Mouse (Mus musculus) testis, postnatal 14 days (tissue): Measurements from ENCODE around the gene Bcl7c.
"Not testable (repeated sequence)": the region's sequence is repeated elsewhere in the genome, so short reads cannot be mapped to it uniquely, and the experiment has no call there.

Experiments used
- DNase-seq: peaks from one replicate; pipeline ENCODE4 v3.0.0; 2021; ENCODE audit warnings: low spot score

The Bcl7c gene

DNA sequence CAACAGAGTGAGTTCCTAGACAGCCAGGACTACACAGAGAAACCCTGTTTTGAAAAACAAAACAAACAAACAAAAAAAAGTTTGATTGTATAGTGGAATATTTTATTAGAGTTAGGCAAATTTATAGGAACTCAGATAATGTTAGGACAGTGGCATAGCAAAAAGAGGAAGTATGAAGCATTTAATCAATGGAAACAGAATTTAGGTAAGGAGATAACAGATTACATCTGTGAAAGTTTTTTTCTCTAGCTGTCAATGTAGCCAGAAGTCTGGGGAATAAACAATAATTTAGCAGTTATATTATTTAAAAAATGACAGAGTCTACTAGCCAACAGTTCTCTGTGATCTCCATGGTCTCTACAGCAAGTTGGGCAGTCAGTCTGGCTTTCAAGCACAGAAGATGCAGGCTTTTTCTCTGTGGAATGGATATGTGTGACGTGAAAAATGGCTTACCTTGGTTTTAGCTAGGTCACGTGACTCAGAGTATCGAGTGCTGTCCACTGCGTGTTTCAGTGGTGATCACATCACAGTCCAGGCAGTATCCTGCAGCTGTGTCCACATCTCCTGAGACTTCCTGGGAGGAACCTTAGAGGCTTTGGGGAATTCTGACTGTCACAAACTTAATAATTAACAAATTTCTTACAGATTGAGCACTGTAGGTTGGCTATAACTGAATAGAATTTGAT is 60.1 kb downstream of the Bcl7c start:
- no peak for DNase-seq

DNA sequence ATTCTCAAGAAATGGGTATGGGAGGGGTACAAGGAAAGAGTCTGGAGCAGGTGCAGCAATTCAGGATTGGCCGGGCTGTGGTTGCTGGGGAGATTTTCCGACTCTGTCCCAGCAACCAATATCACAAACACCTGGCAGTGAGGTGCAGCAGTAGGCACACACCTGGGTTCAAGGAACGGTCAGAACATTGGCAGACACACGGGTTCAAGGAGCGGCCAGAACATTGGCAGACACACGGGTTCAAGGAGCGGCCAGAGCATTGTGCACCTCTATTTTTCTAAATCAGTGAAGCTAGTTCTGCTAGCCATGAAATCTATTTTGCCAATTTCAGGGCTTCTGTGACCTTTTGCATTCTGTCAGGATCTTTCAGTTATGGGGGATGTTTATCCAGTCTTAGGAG is 61.2 kb downstream of the Bcl7c start:
- not testable (repeated sequence) for DNase-seq

DNA sequence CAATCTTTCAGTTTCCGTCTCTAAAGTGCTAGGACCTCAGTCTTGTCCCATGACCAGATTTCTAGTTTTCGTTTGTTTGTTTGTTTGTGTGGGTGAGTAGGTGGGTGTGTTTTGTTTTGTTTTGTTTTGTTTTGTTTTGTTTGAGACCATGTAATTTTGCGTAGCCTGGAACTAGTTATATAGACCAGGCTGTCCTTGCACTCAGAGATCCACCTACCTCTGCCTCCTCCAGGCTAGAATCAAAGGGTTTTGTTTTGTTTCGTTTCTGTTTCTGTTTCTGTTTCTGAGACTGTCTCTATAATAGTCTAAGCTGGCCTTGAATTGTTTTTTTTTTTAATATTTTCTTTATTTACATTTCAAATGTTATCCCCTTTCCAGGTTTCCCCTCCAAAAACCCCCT is 62.4 kb downstream of the Bcl7c start:
- no peak for DNase-seq

DNA sequence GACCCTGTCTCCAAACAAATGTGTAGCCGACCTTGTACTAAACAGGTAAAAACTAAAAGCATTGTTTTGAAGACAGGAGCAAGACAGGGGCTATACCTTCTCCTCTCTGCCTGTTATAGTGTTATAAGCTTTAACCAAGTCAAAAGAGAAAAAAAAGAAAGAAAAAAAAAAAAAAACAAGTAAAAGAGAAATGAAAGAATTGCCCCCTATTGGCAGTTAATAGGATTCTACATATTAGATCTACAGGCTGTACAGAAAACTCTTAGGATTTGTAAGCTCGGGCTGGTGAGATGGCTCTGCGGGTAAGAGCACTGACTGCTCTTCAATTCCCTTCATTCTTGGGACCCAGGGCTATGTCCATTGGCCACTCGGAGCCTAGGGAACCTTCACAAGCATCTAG is 66.5 kb downstream of the Bcl7c start:
- no peak for DNase-seq

DNA sequence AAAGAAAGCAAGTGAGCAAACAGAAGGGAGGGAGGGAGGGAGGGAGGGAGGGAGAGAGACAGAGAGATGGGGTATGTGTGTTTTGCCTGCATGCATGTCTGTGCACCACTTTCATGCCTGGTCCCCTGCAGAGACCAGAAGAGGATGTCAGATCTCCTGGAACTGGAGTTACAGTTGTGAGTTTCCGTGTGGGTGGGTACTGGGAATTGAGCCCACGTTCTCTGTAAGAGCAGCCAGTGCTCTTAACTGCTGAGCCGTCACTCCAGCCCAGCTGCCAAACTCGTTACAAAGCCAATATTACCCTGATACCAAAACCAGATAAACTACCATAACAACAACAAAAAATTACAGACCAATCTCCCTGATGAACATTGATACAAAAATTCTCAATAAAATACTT is 67.5 kb downstream of the Bcl7c start:
- no peak for DNase-seq

DNA sequence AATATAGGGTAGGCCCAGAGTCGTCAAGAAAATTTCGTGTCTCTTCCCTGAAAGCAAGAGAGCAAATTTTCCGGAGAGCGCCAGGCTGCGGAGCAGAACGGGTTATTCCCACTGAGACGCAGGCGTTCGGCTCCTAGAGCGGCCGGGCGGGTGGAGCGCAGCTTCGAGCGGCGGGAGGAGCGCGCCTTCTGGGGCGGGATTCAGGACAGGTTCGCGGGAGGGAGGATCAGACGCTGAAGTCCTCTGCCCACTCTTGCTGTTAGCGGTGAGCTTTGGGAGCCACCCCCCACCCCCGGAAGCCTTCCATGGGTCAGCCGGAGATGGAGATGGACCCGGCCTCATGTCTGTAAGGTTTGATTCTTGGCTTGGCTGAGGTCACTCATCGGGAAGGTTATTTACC is 71.8 kb downstream of the Bcl7c start:
- peak; percentile 81 for DNase-seq

DNA sequence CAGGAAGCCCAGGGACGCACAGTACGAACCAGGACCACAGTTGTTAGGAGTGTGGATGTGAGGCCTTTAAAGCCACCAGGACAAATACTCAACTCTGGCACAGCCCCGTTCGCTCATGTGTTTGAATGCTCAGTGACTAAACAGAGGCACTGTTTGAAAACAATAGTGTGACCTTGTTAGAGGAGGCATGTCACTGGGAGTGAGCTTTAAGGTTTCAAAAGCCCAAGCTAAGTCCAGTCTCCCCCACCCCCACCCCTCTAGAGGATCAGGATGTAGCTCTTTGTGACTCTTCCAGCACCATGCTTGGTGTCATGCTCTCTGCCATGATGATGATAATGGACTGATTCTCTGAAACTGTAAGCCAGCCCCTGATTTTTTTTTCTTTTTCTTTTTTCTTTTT is 77.3 kb downstream of the Bcl7c start:
- no peak for DNase-seq

DNA sequence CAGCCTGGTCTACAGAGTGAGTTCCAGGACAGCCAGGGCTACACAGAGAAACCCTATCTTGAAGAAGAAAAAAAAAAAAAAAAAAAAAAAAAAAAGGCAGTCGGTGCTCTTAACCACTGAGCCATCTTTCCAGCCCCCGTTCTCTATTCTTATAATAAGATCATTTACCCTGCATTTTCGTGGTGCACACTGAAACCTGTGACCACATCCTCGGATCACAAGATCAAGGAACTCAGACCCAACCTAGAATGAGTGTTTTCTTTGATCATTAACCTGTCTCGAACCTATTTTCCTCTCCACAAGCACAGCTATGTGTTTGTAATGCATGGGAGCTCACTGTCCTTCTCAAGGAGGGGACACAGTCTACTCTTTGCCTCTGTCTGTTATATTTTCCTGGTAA is 80.1 kb downstream of the Bcl7c start:
- DNase-seq = no peak

DNA sequence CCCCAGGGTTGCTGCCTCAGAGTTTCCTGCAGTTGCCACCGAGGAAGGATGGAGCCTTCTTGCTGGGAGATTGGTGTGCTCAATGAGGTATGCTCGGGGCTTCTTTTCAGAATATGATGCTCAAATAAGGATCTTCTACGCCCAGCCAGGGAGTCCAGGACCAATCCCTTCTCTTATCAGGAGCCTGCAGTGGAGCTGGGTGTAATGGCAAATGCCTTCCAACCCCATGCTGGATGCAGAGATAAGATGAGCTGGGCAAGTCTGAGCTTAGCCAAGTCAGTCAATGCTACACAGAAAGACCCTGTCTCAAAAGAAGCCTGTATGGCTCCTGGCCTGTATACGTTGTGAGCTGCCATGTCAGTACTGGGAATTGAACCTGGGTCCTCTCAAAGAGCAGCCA is 82.3 kb downstream of the Bcl7c start:
- no peak for DNase-seq

DNA sequence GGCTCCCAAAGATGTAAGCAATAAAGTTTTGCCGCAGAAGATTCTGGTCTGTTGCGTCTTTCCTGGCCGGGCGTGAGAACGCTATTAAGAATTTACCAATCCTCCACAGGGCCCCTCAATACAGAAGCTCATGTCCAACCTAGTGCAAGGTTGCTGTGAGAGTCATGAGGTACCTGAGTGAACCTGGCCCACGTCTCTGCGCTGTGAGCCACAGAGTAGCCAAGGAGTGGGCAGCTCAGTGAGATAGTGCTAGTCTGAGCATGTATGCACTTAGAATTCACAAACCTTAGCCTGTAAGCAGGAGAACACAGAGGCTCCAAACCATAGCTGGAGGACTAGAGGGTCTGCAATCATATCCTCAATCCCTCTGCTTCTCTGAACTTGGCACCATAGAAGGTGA is 82.7 kb downstream of the Bcl7c start:
- no peak for DNase-seq

DNA sequence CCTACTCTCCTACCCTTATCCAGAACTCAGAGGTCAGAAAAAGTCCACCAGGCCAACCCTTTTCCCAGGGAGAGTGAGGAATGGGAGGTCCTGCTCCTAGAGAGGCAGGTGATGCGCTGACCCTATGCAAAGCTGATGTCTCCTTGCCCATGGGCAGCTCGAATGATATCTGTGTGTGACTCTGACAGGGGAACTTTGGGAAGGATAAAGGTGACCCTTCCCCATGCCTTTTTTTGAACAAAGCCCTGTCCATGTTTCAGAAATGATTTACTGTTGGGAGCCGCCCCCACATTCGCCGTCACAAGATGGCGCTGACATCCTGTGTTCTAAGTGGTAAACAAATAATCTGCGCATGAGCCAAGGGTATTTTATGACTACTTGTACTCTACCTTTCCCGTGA is 90.3 kb downstream of the Bcl7c start:
- not testable (repeated sequence) for DNase-seq

DNA sequence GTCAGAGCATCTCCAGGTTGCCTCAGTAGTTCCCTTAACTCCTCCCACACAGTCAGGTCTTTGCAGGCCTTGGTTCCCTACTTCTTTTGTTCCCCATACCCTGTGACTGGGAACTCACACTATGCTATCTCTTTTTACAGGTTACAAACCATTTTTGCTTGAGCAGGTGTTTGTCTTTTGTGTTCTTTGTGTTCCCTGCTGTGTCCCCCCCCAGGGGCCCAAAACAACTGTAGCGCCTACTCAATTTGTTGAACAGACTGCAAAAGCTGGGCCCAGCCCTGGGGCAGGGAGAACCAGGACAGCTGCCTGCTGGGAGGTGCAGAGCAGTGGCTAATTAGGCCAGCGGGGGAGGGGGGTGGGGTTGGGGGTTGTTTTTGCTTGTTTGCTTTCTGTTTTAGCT is 90.8 kb downstream of the Bcl7c start:
- no peak for DNase-seq

DNA sequence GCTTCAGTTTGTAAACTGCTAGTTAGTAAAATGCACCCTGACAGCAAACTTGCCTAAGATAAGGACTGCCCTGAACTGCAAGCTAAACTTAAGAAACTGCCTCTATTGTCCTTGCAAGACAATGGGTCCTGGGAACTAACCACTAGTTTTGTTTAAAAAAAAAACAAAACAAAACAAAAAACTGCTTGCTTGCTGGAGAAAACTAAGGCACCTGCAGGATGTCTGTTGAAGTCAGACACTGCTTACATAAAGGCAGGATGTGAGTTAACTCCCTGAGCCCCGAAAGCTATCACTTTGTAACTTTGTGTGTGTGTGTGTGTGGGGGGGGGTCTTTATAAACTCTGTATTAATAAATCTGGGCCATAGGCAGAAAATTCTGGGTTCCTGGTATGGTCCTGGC is 91.9 kb downstream of the Bcl7c start:
- no peak for DNase-seq

DNA sequence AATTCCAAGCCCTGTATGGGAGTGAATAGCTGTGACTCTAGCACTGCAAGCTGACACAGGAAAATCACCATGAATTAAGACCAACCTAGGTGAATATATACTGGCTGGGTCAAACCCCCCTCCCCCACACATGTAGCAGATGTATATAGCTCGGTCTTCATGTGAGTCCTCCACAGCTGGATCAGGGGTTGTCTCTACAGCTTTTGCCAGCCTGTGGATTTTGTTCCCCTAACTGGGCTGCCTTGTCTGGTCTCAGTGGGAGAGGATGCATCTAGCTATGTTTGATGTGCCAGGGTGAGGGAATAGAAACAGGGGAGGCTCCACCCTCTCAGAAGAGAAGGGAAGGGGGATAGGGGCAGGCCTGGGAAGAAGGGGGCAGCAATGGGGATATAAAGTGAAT is 92.4 kb downstream of the Bcl7c start:
- no peak for DNase-seq

DNA sequence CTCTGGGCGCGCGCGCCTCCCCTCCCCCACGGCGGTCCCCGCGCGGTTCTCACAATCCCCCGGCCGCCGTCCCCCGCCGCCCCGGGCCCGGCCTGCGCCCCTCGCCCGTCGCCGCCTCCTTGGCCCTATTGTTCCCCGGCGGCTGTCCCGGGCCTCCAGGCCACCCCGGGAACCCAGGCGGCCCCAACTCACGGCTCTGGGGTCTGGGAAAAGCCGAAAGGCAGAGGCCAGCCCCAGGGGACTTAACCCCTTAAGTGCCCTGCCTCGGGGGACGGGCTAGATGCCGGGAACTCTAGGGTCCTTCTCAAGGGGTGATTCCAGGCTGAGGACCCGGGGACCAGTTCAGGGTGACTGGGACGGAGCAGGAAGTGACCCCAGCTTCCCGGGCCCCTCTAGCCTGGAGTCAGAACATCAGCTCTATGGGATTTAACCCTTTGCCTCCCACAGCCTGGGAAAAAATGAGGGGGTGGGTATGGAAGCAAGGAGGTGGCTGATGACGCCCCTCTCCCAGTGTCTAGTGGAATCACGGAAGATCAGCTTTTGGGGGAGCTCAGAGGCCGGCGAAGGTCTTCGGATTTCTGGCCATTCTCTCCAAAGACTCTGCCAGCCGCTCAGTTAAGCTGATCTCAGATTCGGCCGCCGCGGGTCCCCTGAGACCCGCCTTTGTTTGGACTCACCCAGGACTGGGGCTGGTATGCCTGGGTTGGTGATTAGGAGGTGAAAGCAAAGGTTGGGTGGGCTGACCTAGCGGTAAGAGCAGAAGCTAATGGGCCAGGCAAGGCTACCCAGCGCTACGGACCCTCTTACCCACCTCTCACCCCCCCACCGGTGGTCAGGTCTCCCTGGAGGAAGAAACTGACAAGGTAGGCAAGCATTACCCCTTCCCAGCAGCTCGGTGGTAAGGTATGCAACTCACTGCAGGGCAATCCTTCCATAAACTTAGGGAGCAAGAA is 93.6 kb downstream of the Bcl7c start, which contains the start of gene Zfp629:
Gene Zfp629 (minus strand): TSS at position 907 of the 953 bp plus-strand sequence.
- peak; percentile 80 for DNase-seq

DNA sequence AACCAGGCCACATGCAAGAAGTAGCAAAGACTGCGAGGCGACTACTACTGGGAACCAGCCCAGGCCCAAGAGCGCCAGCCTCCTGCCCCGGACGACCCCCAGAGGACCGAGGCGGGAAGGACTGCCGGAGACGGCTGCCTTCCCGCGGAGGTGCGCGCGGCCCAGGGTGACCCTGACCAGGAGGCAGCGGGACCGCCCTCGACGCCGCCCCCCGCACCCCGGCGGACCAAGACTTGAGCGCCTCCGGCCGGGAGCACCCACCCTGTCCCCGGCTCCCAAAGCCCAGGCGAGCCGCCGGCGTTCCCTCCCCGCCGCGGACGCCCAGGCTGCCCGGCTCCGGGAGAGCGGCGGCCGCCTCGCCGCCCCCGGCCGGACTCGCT is 94.2 kb downstream of the Bcl7c start:
- DNase-seq = peak; percentile 65

DNA sequence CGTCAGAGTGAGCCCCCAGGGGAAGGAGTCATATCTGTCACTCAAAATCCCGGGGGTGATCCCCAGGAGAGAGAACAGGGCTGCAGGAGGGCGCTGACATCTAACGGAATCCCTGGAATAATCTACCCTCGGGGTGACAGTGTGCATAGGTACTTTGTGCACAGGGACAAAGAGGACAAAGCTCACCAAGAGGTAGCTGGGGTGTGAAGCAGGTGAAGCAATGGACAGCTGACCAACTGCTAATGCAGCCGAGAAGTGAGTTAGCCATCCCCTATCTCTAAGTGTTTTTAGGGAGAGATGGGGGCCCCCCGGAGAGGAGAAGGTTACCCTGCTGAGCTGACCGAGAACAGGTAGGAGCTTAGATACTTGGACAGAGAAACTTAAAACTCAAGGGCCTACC is 94.6 kb downstream of the Bcl7c start:
- DNase-seq = no peak

DNA sequence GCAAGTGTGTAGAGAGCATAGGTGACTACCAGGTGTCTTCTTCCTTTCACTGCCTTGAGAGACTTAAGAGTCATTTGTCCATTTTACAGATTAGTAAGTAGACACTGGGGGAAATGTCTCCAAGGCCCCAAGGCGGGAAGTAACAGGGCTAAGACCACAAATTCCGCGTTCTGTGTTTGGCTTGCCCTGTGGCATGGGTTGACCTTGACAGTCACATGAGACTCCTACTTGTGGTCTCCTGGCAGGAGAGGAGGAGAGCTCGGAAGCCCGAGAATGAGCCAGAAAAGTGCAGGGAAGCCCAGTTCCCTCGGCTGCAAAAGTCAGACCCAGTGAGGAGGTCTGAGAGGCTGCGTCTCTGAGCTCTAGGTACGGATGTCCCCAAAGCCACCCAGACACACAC is 95.2 kb downstream of the Bcl7c start:
- no peak for DNase-seq

DNA sequence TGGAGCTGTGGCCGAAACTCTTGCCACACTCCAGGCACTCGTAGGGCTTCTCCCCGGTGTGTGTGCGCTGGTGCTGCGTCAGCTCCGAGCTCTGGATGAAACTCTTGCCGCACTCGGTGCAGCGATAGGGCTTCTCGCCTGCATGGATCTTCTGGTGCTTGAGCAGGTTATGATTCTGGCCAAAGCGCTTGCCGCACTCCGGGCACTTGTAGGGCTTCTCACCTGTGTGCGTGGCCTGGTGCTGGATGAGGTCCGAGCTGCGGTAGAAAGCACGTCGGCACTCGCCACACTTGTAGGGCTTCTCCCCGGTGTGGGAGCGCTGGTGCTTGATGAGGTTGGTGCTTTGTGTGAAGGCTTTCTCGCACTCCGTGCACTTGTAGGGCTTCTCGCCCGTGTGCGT is 97.2 kb downstream of the Bcl7c start:
- DNase-seq = no peak
